Mouse (Mus musculus): ENCODE data around the gene Serpina3f. TPM values are rescaled to one million over a fixed set of nuclear protein-coding genes. Genes with fewer than 3 reads are reported as not detected.

The Serpina3f gene
- polyA plus RNA-seq, 1 experiment = 8.1 TPM

- 76% methylated on average over 4 of the region's 4 CpGs for WGBS
- Histone ChIP-seq H3K4me1 (ENCODE audit: control insufficient read depth, insufficient read depth, low read length) (no peaks in the 10 kb centered on the region), H3K4me3 (replicated peaks; ENCODE audit: control insufficient read depth, low read depth, low read length) (no peak overlapping the region), H3K27ac (ENCODE audit: control insufficient read depth, insufficient read depth, low read depth, low read length, poor library complexity) (no peak overlapping the region)
- TF ChIP-seq POLR2A (IDR thresholded peaks at IDR 0.05; ENCODE audit: borderline replicate concordance, control insufficient read depth, low read depth, low read length) = no peak
These were observed 5.2 kb upstream of the Serpina3f start for GRCm38 (mm10) chr12:104209149-104209548.

- H3K4me1 ChIP-seq (ENCODE audit: control insufficient read depth, insufficient read depth, low read length) = peaks cover 1% of the 10 kb centered on the region; the same call in 1 of the 2 replicates
- TF ChIP-seq CTCF (IDR thresholded peaks at IDR 0.05; ENCODE audit: control insufficient read depth, insufficient read depth, low read length) (no peak), POLR2A (IDR thresholded peaks at IDR 0.05; ENCODE audit: borderline replicate concordance, control insufficient read depth, low read depth, low read length) (no peak)
- H3K27ac ChIP-seq (ENCODE audit: control insufficient read depth, insufficient read depth, low read depth, low read length, poor library complexity) = no peak overlapping the region
- 43% methylated on average over 2 of the region's 2 CpGs for WGBS
- H3K4me3 ChIP-seq (replicated peaks; ENCODE audit: control insufficient read depth, low read depth, low read length) = no peak overlapping the region
These were observed 4.5 kb upstream of the Serpina3f start for GRCm38 (mm10) chr12:104209802-104210201.

GRCm38 (mm10) chr12:104213689-104214444 lies 477 bp upstream of the Serpina3f start:
- no peak for TF ChIP-seq CTCF (IDR thresholded peaks at IDR 0.05; ENCODE audit: control insufficient read depth, insufficient read depth, low read length)
- Histone ChIP-seq H3K4me1 (ENCODE audit: control insufficient read depth, insufficient read depth, low read length) (peaks cover 1% of the 10 kb centered on the region; the same call in 1 of the 2 replicates), H3K27ac (ENCODE audit: control insufficient read depth, insufficient read depth, low read depth, low read length, poor library complexity) (no peak overlapping the region), H3K4me3 (replicated peaks; ENCODE audit: control insufficient read depth, low read depth, low read length) (no peak overlapping the region)
- 38% methylated on average over 2 of the region's 2 CpGs for WGBS

GRCm38 (mm10) chr12:104215249-104215648 lies 905 bp downstream of the Serpina3f start:
- H3K4me3 ChIP-seq (replicated peaks; ENCODE audit: control insufficient read depth, low read depth, low read length) = no peak overlapping the region
- H3K4me1 ChIP-seq (ENCODE audit: control insufficient read depth, insufficient read depth, low read length) = peaks cover 1% of the 10 kb centered on the region; the same call in 1 of the 2 replicates
- H3K27ac ChIP-seq (ENCODE audit: control insufficient read depth, insufficient read depth, low read depth, low read length, poor library complexity) = no peak overlapping the region
- no peak for TF ChIP-seq POLR2A (IDR thresholded peaks at IDR 0.05; ENCODE audit: borderline replicate concordance, control insufficient read depth, low read depth, low read length)
- no peak for TF ChIP-seq CTCF (IDR thresholded peaks at IDR 0.05; ENCODE audit: control insufficient read depth, insufficient read depth, low read length)
- 34% methylated on average over 1 of the region's 1 CpGs for WGBS

GRCm38 (mm10) chr12:104221616-104222015 lies 7.3 kb downstream of the Serpina3f start:
- Histone ChIP-seq H3K4me1 (ENCODE audit: control insufficient read depth, insufficient read depth, low read length) (no peaks in the 10 kb centered on the region; the same call in 1 of the 2 replicates), H3K4me3 (replicated peaks; ENCODE audit: control insufficient read depth, low read depth, low read length) (no peak overlapping the region), H3K27ac (ENCODE audit: control insufficient read depth, insufficient read depth, low read depth, low read length, poor library complexity) (no peak overlapping the region)
- TF ChIP-seq POLR2A (IDR thresholded peaks at IDR 0.05; ENCODE audit: borderline replicate concordance, control insufficient read depth, low read depth, low read length) (no peak), CTCF (IDR thresholded peaks at IDR 0.05; ENCODE audit: control insufficient read depth, insufficient read depth, low read length) (no peak)
- 79% methylated on average over 1 of the region's 1 CpGs for WGBS

GRCm38 (mm10) chr12:104223690-104224089 lies 9.3 kb downstream of the Serpina3f start:
- TF ChIP-seq POLR2A (IDR thresholded peaks at IDR 0.05; ENCODE audit: borderline replicate concordance, control insufficient read depth, low read depth, low read length) (no peak), CTCF (IDR thresholded peaks at IDR 0.05; ENCODE audit: control insufficient read depth, insufficient read depth, low read length) (no peak)
- no peaks in the 10 kb centered on the region; the same call in 1 of the 2 replicates for H3K4me1 ChIP-seq (ENCODE audit: control insufficient read depth, insufficient read depth, low read length)
- WGBS = 15% methylated on average over 1 of the region's 1 CpGs

GRCm38 (mm10) chr12:104224598-104225300 lies 10.4 kb downstream of the Serpina3f start:
- 26% methylated on average over 7 of the region's 7 CpGs for WGBS

More at GRCm38 (mm10) chr12:104223690-104224089, 9.3 kb downstream of the Serpina3f start:
- no peak overlapping the region for H3K4me3 ChIP-seq (replicated peaks; ENCODE audit: control insufficient read depth, low read depth, low read length)
- H3K27ac ChIP-seq (ENCODE audit: control insufficient read depth, insufficient read depth, low read depth, low read length, poor library complexity) = no peak overlapping the region

GRCm38 (mm10) chr12:104230762-104231161 lies 16.4 kb downstream of the Serpina3f start:
- Histone ChIP-seq H3K4me1 (ENCODE audit: control insufficient read depth, insufficient read depth, low read length) (peaks cover 1% of the 10 kb centered on the region; the same call in 1 of the 2 replicates), H3K4me3 (replicated peaks; ENCODE audit: control insufficient read depth, low read depth, low read length) (no peak overlapping the region), H3K27ac (ENCODE audit: control insufficient read depth, insufficient read depth, low read depth, low read length, poor library complexity) (no peak overlapping the region)
- TF ChIP-seq POLR2A (IDR thresholded peaks at IDR 0.05; ENCODE audit: borderline replicate concordance, control insufficient read depth, low read depth, low read length) (no peak), CTCF (IDR thresholded peaks at IDR 0.05; ENCODE audit: control insufficient read depth, insufficient read depth, low read length) (no peak)
- 17% methylated on average over 2 of the region's 2 CpGs for WGBS

More at GRCm38 (mm10) chr12:104224598-104225300, 10.4 kb downstream of the Serpina3f start:
- no peaks in the 10 kb centered on the region; the same call in 1 of the 2 replicates for H3K4me1 ChIP-seq (ENCODE audit: control insufficient read depth, insufficient read depth, low read length)
- no peak overlapping the region for H3K4me3 ChIP-seq (replicated peaks; ENCODE audit: control insufficient read depth, low read depth, low read length)
- TF ChIP-seq CTCF (IDR thresholded peaks at IDR 0.05; ENCODE audit: control insufficient read depth, insufficient read depth, low read length) (no peak), POLR2A (IDR thresholded peaks at IDR 0.05; ENCODE audit: borderline replicate concordance, control insufficient read depth, low read depth, low read length) (no peak)
- H3K27ac ChIP-seq (ENCODE audit: control insufficient read depth, insufficient read depth, low read depth, low read length, poor library complexity) = no peak overlapping the region
